Mouse (Mus musculus): ENCODE results near the gene Tpm4. TPM values are rescaled to one million over a fixed set of nuclear protein-coding genes. Genes with fewer than 3 reads are reported as not detected.

The Tpm4 gene
- polyA plus RNA-seq, 1 experiment from 2014 or later, result 718 TPM

DNA sequence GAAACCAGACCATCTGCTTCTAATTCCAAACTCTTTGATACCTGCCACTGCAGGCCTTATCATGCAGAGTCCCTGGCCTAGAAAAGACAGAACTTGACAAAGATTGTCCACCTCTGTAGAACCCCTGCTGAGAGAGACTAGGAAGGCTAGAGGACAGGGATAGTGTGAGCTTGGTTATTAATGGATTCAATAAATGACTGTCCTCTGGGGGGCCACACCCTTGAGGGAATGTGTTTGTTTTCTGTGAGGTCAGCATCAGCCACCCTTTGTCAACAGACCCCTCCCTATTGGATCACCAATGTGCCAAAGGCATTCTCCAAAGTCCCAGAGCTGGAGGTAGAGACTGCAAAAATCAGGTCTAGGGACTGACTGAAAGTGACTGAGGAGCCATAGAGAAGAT, 57.3 kb downstream of the Tpm4 start:
- no peak overlapping the region for H3K4me2 ChIP-seq (replicated peaks; ENCODE audit: low read depth, low read length)
- no peak overlapping the region for H3K4me3 ChIP-seq (ENCODE audit: low read length)
- no peak for ATAC-seq (ENCODE audit: low FRiP score, low TSS enrichment)
- no peaks in the 10 kb centered on the region for H3K4me1 ChIP-seq (ENCODE audit: control insufficient read depth, insufficient read depth, low read length)
- H3K27me3 ChIP-seq (ENCODE audit: control insufficient read depth, insufficient read depth, low read length), result no peaks in the 10 kb centered on the region
- no peaks in the 10 kb centered on the region for H3K9me3 ChIP-seq (ENCODE audit: control insufficient read depth, low read length)
- H3K36me3 ChIP-seq (ENCODE audit: control insufficient read depth, insufficient read depth, low read length), result no peaks in the 10 kb centered on the region
- H3K27ac ChIP-seq (ENCODE audit: low read depth, low read length), result no peak overlapping the region
- no peak overlapping the region for H3K9ac ChIP-seq (ENCODE audit: low read depth, low read length)

- no peaks in the 10 kb centered on the region for H3K36me3 ChIP-seq (ENCODE audit: control insufficient read depth, insufficient read depth, low read length)
- no peak overlapping the region for H3K4me3 ChIP-seq (ENCODE audit: low read length)
- no peak overlapping the region for H3K9ac ChIP-seq (ENCODE audit: low read depth, low read length)
- no peak overlapping the region for H3K27ac ChIP-seq (ENCODE audit: low read depth, low read length)
- peaks cover 11% of the 10 kb centered on the region for H3K9me3 ChIP-seq (ENCODE audit: control insufficient read depth, low read length)
- H3K4me2 ChIP-seq (replicated peaks; ENCODE audit: low read depth, low read length), result no peak overlapping the region
- ATAC-seq (ENCODE audit: low FRiP score, low TSS enrichment), result no peak
- H3K4me1 ChIP-seq (ENCODE audit: control insufficient read depth, insufficient read depth, low read length), result no peaks in the 10 kb centered on the region
- 67% methylated on average over 8 of the region's 8 CpGs for WGBS
- no peaks in the 10 kb centered on the region for H3K27me3 ChIP-seq (ENCODE audit: control insufficient read depth, insufficient read depth, low read length)
Measured at GRCm38 (mm10) chr8:72197997-72198396, 63.2 kb downstream of the Tpm4 start.

Other genes starting within 250 kb of the Tpm4 start
- gene Zfp882, start 226.4 kb upstream of the Tpm4 start, polyA plus RNA-seq (2014; fragmentation: Nextera tagmentation; extraction: Ambion mirVana), result 4.8 and 10.5 TPM in 2 replicates
- gene Zfp617, start 226.3 kb upstream of the Tpm4 start, polyA plus RNA-seq (2014; fragmentation: Nextera tagmentation; extraction: Ambion mirVana), result 29.1 and 30.9 TPM in 2 replicates
- gene Zfp961, start 183.9 kb upstream of the Tpm4 start, polyA plus RNA-seq (2014; fragmentation: Nextera tagmentation; extraction: Ambion mirVana), result 28.3 and 32.4 TPM in 2 replicates
- gene Cyp4f18, start 125.3 kb upstream of the Tpm4 start, polyA plus RNA-seq (2014; fragmentation: Nextera tagmentation; extraction: Ambion mirVana), result 0.86 and 1.2 TPM in 2 replicates
- not detected in 2 replicates for gene Olfr372, start 93.8 kb upstream of the Tpm4 start, polyA plus RNA-seq (2014; fragmentation: Nextera tagmentation; extraction: Ambion mirVana)
- gene Olfr373, start 51.8 kb upstream of the Tpm4 start, polyA plus RNA-seq (2014; fragmentation: Nextera tagmentation; extraction: Ambion mirVana), result 0.04 TPM in 1 of 2 replicates, not detected in the other
- gene Olfr374, start 27.9 kb upstream of the Tpm4 start, polyA plus RNA-seq (2014; fragmentation: Nextera tagmentation; extraction: Ambion mirVana), result 0.10 TPM in 1 of 2 replicates, not detected in the other
- gene Rab8a, start 26.2 kb downstream of the Tpm4 start, polyA plus RNA-seq (2014; fragmentation: Nextera tagmentation; extraction: Ambion mirVana), result 88.9 and 96.1 TPM in 2 replicates
- gene Hsh2d, start 54.7 kb downstream of the Tpm4 start, polyA plus RNA-seq (2014; fragmentation: Nextera tagmentation; extraction: Ambion mirVana), result not detected in 2 replicates
- not detected in 2 replicates for gene Cib3, start 77.9 kb downstream of the Tpm4 start, polyA plus RNA-seq (2014; fragmentation: Nextera tagmentation; extraction: Ambion mirVana)
- gene Gm11034, start 78.7 kb downstream of the Tpm4 start, polyA plus RNA-seq (2014; fragmentation: Nextera tagmentation; extraction: Ambion mirVana), result not detected in 2 replicates
- gene Fam32a, start 84.8 kb downstream of the Tpm4 start, polyA plus RNA-seq (2014; fragmentation: Nextera tagmentation; extraction: Ambion mirVana), result 61.3 and 68.8 TPM in 2 replicates
- 110 and 125 TPM in 2 replicates for gene Ap1m1, start 105.0 kb downstream of the Tpm4 start, polyA plus RNA-seq (2014; fragmentation: Nextera tagmentation; extraction: Ambion mirVana)
- gene Gm10282, start 170.3 kb downstream of the Tpm4 start, polyA plus RNA-seq (2014; fragmentation: Nextera tagmentation; extraction: Ambion mirVana), result 32.7 and 38.4 TPM in 2 replicates
- gene Klf2, start 184.1 kb downstream of the Tpm4 start, polyA plus RNA-seq (2014; fragmentation: Nextera tagmentation; extraction: Ambion mirVana), result 12.1 and 13.9 TPM in 2 replicates

Data from kidney, embryonic 14.5 days (tissue).